Mouse (Mus musculus): Measurements from ENCODE around the gene Nudt16. TPM values are rescaled to one million over a fixed set of nuclear protein-coding genes. Genes with fewer than 3 reads are reported as not detected.
"Not testable (repeated sequence)": the region's sequence is repeated elsewhere in the genome, so short reads cannot be mapped to it uniquely, and the experiment has no call there.

Gene Nudt16
- total RNA-seq (2021) = 10 to 100 TPM; 15.6 to 16.2 TPM

DNA sequence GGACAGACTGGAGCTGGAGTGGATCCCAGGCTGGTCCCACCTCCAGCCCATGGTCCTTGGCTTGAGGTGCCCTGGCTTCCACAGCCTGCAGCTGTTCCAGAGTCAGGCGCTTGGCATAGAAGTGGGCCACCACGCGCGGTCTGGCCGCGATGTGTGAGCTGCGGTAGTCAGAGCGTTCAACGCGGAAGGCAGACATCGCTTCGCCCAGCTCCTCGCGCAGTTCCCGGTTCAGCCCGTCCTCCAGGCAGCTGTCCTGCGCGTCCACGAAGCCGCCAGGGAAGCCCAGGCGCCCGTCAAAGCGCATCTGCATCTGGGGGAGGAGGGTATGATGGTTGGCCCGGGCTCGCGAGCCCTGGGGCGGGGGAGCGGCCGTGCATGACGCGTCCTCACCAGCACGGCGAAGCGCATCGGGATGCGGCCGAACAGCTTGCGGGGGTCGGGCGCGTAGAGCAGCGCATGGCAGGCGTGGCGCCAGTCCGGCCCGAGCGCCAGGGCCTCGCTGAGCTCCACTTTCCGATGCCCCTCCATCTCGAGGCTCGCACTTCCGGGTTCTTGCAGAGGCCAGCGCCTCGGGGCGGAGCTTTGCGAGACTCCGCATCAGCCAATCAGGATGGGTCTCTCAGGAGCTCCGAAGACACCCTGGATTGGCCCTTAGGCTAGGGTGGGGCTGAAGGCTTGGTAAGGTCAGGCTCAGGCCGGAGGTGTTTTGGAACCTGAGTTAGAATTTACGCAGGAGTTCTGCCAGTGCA is at the start of gene Nudt16:
Gene Nudt16 (minus strand): TSS at position 572 of the 749 bp plus-strand sequence.
- DNase-seq = peak; percentile 87 to 88

DNA sequence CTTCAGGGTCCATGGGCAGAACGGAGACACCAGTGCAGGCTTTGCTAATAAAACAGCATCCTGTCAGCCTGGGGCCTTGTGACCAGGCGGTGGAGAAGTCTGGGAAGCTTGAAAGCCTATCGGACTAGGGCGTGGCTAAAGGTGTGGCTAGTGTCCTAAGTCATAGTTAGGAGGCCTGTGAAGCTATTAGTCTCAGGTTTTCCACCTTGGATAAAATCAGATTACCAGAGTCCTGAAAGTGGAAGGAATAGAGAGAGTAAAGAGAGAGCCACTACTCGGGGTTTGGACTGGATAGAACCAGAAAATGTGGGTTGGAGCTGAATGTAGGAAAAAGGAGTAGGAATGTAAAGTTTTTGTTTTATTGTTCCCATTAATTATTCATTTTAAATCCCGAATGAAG is 13.4 kb upstream of the Nudt16 start, which contains the start of gene 1700080E11Rik:
Gene 1700080E11Rik (minus strand): TSS at position 101 of the 400 bp plus-strand sequence.
- no peak for DNase-seq

DNA sequence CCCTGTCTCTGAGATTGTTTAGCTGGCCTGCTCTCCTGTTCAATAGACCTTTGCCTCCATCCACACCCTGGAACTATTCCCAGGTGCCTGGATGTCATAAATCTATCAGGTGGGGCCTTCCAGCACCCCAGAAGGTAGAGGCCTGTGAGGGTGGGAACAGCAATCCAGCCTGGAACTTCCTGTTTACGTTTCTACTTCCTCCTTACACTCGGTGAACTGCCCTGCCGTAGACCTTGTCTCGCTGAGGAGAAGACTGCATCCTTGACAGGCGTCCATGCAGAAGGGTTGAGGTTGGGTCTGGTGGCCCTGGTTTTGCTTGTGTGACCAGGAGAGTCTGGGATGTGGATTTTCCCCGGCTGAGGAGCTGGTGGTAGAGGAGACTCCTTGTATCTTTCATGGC is 7.6 kb upstream of the Nudt16 start:
- DNase-seq = no peak

- no peak for DNase-seq
Observed at GRCm38 (mm10) chr9:105136404-105136803, 4.8 kb upstream of the Nudt16 start.

DNA sequence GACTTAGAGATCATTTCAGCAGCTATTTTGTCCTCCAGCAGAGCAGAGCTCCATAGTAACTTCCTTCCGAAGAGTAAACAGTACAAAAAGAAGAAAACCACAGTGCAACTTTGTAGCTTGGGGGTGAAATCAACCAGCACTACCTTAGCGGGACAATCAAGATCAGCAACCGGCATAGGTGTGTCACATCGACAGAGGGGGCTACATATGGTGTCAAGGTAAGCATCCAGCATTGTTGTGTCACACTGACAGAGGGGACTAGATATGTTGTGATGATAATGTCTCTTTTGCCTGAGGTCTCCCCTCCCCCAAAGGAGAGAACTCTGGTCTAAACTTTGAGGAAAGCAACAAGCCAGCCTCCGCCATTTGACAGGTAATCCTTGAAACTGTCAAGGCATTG is 2.9 kb upstream of the Nudt16 start:
- DNase-seq = no peak

DNA sequence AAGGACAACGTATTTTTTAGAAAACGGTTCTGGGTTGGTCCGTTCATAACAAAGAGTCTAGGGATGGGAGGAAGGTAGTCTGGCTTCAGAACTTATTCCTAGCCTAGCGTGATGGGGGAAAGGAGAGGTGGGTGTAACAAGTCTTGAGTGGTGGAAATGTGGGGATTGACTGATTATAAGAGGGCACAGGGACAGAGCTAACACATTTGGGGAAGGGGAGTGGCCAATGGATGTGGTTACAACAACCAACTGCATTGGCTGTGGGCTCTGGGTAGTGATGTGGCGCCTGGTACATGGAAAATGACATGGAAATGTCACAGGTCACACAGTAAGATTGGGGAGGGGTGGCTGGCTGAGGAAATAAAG is 361 bp upstream of the Nudt16 start:
- DNase-seq = no peak

DNA sequence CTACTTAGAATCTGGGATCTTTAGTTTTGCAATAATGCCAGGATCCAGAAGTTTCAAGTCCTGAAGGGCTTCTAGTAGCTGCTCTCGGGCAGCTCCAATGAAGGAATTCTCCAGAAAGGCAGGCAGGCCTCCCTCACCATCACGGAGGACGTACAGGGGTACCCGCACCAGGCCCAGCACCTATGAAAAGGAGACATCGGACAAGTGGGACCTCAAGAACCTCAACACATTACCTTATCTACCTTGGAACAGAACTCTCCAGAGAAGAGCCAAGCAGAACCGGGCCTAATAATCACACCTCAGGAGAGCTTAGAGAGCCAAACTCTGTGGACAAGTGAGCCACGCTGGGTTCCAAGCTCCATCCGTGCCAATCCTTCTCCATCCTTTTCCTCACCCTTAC is 1.3 kb downstream of the Nudt16 start:
- DNase-seq = no peak

DNA sequence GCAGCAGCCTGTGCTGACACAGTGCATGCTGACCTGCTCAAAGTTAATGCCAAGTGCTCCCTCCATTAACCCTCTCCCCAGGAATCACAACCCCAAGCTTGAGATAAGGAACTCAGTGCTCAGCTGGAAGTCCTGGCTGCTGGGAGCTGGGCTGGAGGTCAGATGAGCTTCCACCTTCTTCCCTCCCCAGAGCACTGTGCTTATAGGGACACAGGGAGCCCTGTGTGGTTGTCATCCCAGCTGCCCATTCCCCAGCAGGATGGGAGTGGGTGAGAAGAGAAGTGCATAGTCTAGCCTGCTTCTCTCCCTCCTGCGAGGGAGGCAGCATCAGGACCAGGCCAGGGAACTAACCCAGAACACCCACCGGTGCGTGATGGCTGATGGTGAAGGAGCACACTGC is 6.4 kb downstream of the Nudt16 start:
- not testable (repeated sequence) for DNase-seq

DNA sequence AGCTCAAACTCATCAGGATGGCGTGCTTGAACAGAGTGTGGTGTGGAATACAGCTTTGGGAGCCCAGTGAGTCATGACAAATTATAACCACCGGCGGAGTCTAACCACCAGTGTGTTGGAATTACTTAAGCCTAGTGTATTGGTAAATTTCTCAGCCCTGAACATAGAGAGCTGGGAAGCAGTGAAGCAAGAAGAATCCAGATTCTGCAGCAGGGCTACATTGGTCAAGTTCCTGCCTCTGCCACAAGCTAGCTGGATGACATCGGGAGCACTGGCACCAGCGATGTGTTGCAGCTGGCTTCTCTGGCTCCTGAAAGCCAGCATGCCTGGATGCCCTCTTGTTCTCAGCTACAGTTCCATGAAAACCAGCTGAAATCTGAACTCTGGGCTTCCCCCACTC is 27.7 kb downstream of the Nudt16 start:
- no peak for DNase-seq

GRCm38 (mm10) chr9:105101911-105102310 is 29.7 kb downstream of the Nudt16 start:
- no peak for DNase-seq

GRCm38 (mm10) chr9:105100807-105101570 is 30.6 kb downstream of the Nudt16 start:
- no peak for DNase-seq

- no peak for DNase-seq
Observed at GRCm38 (mm10) chr9:105080246-105080645, 51.4 kb downstream of the Nudt16 start.

Other genes with a start within 250 kb of the Nudt16 start
- 10 to 100 TPM; 83.7 to 84.5 TPM for gene Mrpl3, start 78.6 kb downstream of the Nudt16 start, total RNA-seq (2021)
- not detected for gene 1700080E11Rik, start 13.3 kb upstream of the Nudt16 start, total RNA-seq (2021)